Mouse (Mus musculus) ES-Bruce4 (cell line): ENCODE results near the gene Gpc5. TPM values are rescaled to one million over a fixed set of nuclear protein-coding genes. Genes with fewer than 3 reads are reported as not detected.

Source experiments
- H3K27ac ChIP-seq: 2 replicates; pipeline ENCODE4 v1.5.1; 2012; ENCODE audit warnings: low read length, inconsistent platforms; ENCODE audit not compliant: insufficient read depth
- H3K27me3 ChIP-seq: 2 replicates; pipeline ENCODE4 v1.6.1; 2012; ENCODE audit warnings: mild to moderate bottlenecking, low read length, inconsistent platforms; ENCODE audit not compliant: control insufficient read depth, poor library complexity, insufficient read depth, severe bottlenecking
- H3K36me3 ChIP-seq: 2 replicates; pipeline ENCODE4 v1.6.1; 2012; ENCODE audit warnings: inconsistent platforms, mild to moderate bottlenecking, low read length, moderate library complexity; ENCODE audit not compliant: control insufficient read depth, poor library complexity, insufficient read depth, severe bottlenecking
- H3K4me1 ChIP-seq: one replicate; pipeline ENCODE4 v1.8.1; 2011; ENCODE audit warnings: low read length; ENCODE audit not compliant: control insufficient read depth, insufficient read depth
- H3K4me3 ChIP-seq: 2 replicates; pipeline ENCODE4 v1.5.1; 2011; ENCODE audit warnings: low read depth, mild to moderate bottlenecking, low read length
- H3K9ac ChIP-seq: 2 replicates; pipeline ENCODE4 v1.6.1; 2012; ENCODE audit warnings: low read depth, mild to moderate bottlenecking, inconsistent platforms; ENCODE audit not compliant: poor library complexity, severe bottlenecking
- H3K9me3 ChIP-seq: replicated peaks from 2 replicates; pipeline ENCODE4 v1.6.1; 2012; ENCODE audit warnings: mild to moderate bottlenecking, low read length, inconsistent platforms; ENCODE audit not compliant: control insufficient read depth, poor library complexity, insufficient read depth, severe bottlenecking
- CTCF ChIP-seq: IDR thresholded peaks from one replicate; pipeline ENCODE4 v1.8.1; 2011; ENCODE audit warnings: low read depth, low read length
- EP300 ChIP-seq: IDR thresholded peaks from 2 replicates; pipeline ENCODE4 v1.6.1; 2011; ENCODE audit warnings: low read depth, low read length; ENCODE audit not compliant: insufficient read depth
- POLR2A ChIP-seq: IDR thresholded peaks from one replicate; pipeline ENCODE4 v1.8.1; 2011; ENCODE audit warnings: low read length; ENCODE audit not compliant: insufficient read depth
- polyA plus RNA-seq: library from polyadenylated mRNA; stranded (reverse); fragments of >200 nt; gene quantifications from 2 replicates; pipeline ENCODE4 v1.2.4, GENCODE M21; 2011; ENCODE audit warnings: low read depth; ENCODE audit not compliant: missing spikeins, insufficient read depth, insufficient read length

The Gpc5 gene
- polyA plus RNA-seq, 1 experiment, result not detected

DNA sequence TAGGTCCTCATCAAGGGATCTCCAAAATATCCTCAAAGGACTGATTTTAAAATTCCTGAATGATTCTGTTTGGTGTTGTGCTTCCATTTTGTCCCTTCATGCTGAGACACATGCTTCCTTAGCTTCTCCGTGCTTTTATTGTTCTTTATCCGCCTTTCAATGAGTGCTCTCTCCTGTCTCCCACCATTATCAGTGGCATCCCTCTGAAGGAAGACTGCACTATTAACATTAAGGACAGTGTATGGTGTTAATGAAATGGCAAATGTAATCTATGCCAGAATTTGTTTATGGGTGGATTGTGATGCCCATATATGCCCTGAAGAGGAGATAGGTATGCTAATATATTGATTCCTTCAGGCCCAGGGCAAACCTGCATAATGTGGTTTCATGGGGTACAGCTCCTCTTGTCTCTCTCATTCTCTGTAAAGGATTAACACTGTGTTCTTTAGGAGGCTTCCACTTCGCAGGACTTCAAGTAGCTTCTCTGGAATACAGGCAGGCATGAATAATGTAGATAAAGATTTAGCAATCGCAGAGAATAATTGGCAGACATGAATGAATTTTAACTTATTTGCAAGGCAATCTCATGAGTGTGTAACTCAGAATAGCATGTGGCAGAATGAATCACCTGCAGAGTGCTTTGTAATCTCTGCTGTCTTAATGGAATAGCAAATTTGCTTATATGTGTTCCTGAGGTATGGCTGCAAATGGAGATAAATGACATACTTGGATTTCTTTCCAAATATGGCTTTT, 148.8 kb downstream of the Gpc5 start:
- Histone ChIP-seq H3K4me3 (no peak overlapping the region), H3K9me3 (no peaks in the 10 kb centered on the region), H3K4me1 (no peaks in the 10 kb centered on the region), H3K9ac (no peak overlapping the region), H3K27ac (no peak overlapping the region), H3K27me3 (no peaks in the 10 kb centered on the region), H3K36me3 (no peaks in the 10 kb centered on the region)
- TF ChIP-seq CTCF (no peak), POLR2A (no peak), EP300 (no peak)

DNA sequence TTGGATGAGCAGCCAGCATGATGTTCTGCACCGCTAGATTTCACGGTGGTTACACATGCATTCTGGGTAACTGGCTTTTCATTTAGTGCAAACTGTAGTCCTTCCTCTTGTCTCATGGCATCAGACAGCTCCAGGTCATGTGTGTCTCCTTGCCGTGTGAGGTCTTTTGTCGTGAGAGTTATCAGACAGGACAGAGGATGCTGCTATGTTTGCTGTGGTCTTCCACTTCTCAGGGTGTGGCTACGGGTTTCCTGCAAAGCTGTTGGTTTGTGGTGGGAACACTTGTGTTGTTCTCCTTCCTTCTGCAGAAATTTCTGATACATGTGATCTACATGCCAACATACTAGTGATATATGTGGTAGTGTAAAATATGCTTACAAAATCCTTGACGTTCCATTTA, 158.5 kb downstream of the Gpc5 start:
- TF ChIP-seq CTCF (no peak), POLR2A (no peak)
- Histone ChIP-seq H3K4me1 (no peaks in the 10 kb centered on the region), H3K27ac (no peak overlapping the region), H3K9me3 (no peaks in the 10 kb centered on the region), H3K27me3 (no peaks in the 10 kb centered on the region), H3K9ac (no peak overlapping the region), H3K36me3 (no peaks in the 10 kb centered on the region), H3K4me3 (no peak overlapping the region)

DNA sequence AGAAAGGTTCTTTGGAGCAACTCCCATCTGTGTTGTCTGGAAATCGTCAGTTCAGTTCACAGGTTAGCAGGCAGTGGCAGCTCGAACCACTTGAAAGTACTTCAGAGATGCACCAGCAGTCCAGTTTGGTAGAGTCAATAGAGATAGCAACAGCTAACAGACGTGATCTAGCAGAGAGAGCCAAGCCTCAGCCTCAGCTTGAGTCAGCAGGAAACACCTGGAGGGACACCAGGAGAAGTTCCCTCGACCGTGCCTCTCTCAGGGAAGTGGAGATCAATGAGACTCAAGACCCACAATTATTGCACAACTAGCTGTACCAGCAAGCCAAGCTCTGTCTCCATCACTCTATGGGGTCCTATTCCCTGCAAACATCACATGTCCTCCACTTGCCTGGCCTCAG, 159.8 kb downstream of the Gpc5 start:
- no peaks in the 10 kb centered on the region for H3K4me1 ChIP-seq
- H3K4me3 ChIP-seq, result no peak overlapping the region
- H3K9me3 ChIP-seq, result no peaks in the 10 kb centered on the region
- H3K27ac ChIP-seq, result no peak overlapping the region
- no peaks in the 10 kb centered on the region for H3K27me3 ChIP-seq
- H3K9ac ChIP-seq, result no peak overlapping the region
- TF ChIP-seq POLR2A (no peak), EP300 (no peak), CTCF (no peak)
- no peaks in the 10 kb centered on the region for H3K36me3 ChIP-seq

GRCm38 (mm10) chr14:115253155-115253554, 161.1 kb downstream of the Gpc5 start:
- Histone ChIP-seq H3K27ac (no peak overlapping the region), H3K9ac (no peak overlapping the region), H3K36me3 (no peaks in the 10 kb centered on the region), H3K27me3 (no peaks in the 10 kb centered on the region), H3K4me3 (no peak overlapping the region), H3K9me3 (no peaks in the 10 kb centered on the region), H3K4me1 (no peaks in the 10 kb centered on the region)
- TF ChIP-seq EP300, result no peak
- TF ChIP-seq POLR2A, result no peak
- TF ChIP-seq CTCF, result no peak

DNA sequence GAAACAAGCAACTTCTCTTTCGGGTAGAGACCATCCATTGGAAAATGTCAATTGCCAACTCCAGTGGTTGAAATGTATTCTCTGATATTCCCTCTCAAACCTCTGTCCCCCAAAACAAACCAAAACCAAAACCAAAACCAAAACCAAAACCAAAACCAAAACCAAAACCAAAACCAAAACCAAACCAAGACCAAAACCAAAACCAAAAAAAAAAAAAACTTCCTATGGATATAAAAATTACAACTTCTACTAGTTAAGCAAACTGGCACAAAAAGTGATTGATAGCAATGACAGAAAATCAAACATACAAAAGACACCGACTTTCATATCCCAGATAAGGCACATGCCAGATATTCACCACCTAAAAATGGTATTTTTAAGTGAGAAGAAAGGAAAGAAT, 161.7 kb downstream of the Gpc5 start:
- Histone ChIP-seq H3K4me3 (no peak overlapping the region), H3K27me3 (no peaks in the 10 kb centered on the region), H3K9me3 (no peaks in the 10 kb centered on the region), H3K27ac (no peak overlapping the region), H3K9ac (no peak overlapping the region), H3K4me1 (no peaks in the 10 kb centered on the region), H3K36me3 (no peaks in the 10 kb centered on the region)
- TF ChIP-seq CTCF (no peak), EP300 (no peak), POLR2A (no peak)

DNA sequence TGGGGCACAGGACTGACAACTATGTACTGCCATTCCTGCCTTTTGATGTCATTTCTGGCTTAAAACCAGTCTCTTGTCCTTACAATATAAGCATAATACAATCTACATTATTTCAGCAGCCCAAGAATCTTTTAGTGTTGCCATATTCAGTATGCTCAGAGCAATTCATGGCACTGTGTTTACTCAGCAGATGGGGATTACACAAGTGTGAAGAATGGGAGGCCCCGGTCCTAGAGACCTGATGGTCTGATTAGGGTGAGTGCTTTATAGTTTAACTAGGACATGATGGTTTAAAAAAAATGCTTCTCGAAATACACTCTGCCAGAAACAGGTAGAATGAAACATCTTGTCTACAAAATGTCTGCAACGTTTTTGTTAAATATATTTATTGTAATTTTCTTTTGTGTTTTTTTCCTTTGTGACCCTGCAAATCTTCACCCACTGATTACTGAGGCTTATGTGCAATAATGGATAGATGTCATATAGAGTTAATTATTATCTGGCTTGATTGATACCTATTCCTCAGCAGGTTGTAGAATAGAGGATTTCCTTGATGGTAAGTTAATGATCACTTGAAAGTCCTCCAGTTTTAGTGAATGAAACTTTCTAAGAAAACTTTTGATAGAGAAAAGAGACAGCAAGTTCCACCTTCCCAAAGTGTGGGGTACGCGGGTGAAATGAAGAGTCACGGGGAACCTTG, 177.8 kb downstream of the Gpc5 start:
- no peak overlapping the region for H3K4me3 ChIP-seq
- no peaks in the 10 kb centered on the region for H3K9me3 ChIP-seq
- H3K36me3 ChIP-seq, result no peaks in the 10 kb centered on the region
- no peak for TF ChIP-seq EP300
- no peak for TF ChIP-seq POLR2A
- no peak for TF ChIP-seq CTCF
- no peak overlapping the region for H3K9ac ChIP-seq
- no peak overlapping the region for H3K27ac ChIP-seq
- H3K27me3 ChIP-seq, result no peaks in the 10 kb centered on the region
- no peaks in the 10 kb centered on the region for H3K4me1 ChIP-seq
